Mouse (Mus musculus): ENCODE results near the gene Tbpl1. TPM values are rescaled to one million over a fixed set of nuclear protein-coding genes. Genes with fewer than 3 reads are reported as not detected.

The Tbpl1 gene
- polyA plus RNA-seq, 1 experiment from 2014 or later, result 73.3 TPM

Small RNA genes lying within 50 kb of the gene (microRNA-seq; reads per million reads assigned to microRNA genes)
- 4.4 reads per million, percentile 7 among the genes with 10 or more reads in this experiment for gene Mir7663

Other genes with a start within 250 kb of the Tbpl1 start
- gene Slc2a12, start 86.9 kb downstream of the Tbpl1 start, polyA plus RNA-seq (2016; fragmentation: Nextera tagmentation; extraction: Ambion mirVana), result 0.44 and 1.2 TPM in 2 replicates
- gene Tcf21, start 88.2 kb upstream of the Tbpl1 start, polyA plus RNA-seq (2016; fragmentation: Nextera tagmentation; extraction: Ambion mirVana), result 0.71 and 2.7 TPM in 2 replicates